Mouse (Mus musculus) hindlimb bud, embryonic 11.5 days (tissue): Measurements from ENCODE around the gene Gm12800.
"Not testable (repeated sequence)": the region's sequence is repeated elsewhere in the genome, so short reads cannot be mapped to it uniquely, and the experiment has no call there.

Experiments
- DNase-seq: peaks from one replicate; pipeline ENCODE4 v3.0.0-alpha.2; 2012; ENCODE audit warnings: low read depth, low spot score; ENCODE audit errors: extremely low spot score

The Gm12800 gene

GRCm38 (mm10) chr4:101908821-101909220 lies at the start of gene Gm12800:
TSS of gene Gm12800 (plus strand) at chr4:101909121.
- DNase-seq: not testable (repeated sequence)

GRCm38 (mm10) chr4:101860873-101861272 lies 48.0 kb upstream of the Gm12800 start:
- DNase-seq: peak; percentile 20

DNA sequence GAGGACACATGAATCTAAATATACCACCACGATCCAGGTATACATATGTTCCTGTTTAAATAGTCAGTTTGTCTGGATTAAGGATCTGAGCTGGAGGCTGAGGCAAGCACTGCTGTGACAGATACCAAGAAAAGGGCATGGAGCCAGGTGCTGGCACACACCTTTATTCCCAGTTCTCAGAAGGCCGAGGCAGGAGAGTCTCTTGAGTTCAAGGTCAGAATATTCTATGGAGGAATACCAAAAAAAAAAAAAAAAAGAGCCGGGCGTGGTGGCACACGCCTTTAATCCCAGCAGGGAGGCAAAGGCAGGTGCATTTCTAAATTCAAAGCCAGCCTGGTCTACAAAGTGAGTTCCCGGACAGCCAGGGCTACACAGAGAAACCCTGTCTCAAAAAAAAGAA lies 46.6 kb upstream of the Gm12800 start:
- DNase-seq: no peak

DNA sequence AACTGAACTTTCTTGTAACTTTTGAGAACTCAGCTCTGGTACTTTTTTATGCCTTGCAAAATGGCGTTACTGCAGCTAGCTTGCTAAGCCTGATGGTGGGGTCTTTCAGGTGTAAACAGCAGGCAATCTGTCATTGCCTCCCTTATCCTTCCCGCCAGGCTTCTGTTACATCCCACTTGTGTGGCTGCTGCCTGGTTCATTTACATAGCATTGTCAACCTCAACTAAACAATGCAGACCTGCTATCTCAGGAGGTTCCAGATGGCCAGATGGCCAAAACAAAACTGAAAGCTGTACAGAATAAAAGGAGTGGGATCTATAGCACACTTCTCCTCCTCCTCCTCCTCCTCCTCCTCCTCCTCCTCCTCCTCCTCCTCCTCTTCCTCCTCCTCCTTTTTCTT lies 36.9 kb upstream of the Gm12800 start:
- not testable (repeated sequence) for DNase-seq

DNA sequence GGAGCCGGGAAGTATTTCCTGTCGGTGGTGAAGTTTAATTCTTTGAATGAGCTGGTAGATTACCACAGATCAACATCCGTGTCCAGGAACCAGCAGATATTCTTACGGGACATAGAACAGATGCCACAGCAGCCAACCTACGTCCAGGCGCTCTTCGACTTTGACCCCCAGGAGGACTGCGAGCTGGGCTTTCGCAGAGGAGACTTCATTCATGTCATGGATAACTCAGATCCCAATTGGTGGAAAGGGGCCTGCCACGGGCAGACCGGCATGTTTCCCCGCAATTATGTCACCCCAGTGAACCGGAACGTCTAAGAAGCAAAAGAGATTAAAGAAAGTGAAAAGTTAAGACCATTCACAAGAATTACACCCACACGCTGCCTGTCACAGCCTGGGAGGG lies 33.2 kb upstream of the Gm12800 start:
- DNase-seq: not testable (repeated sequence)

- DNase-seq: no peak
Observed at GRCm38 (mm10) chr4:101883641-101884040, 25.3 kb upstream of the Gm12800 start.

GRCm38 (mm10) chr4:101889377-101889776 lies 19.5 kb upstream of the Gm12800 start:
- no peak for DNase-seq

- no peak for DNase-seq
Observed at GRCm38 (mm10) chr4:101893656-101894420, 15.1 kb upstream of the Gm12800 start, which contains the start of gene C130073F10Rik. TSS of gene C130073F10Rik (minus strand) at chr4:101893789.

DNA sequence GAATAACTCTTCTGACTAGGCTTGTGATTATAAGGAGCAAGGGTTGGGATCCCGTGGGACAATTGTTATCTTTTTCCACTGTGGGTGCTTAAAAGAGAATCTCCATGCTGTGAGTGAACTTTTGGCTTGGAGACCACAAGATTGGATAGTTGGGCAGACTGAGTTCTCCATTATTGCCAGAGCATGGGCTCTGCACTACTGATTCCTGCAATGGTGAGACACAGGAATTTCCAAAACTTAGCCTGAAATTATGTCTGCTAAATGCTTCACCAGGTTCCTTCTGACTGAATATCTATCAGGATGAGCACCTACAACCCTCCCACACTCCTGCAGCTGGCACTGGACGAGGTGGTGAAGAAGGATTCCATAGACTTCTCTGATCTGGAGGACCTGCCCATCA lies 31.2 kb downstream of the Gm12800 start, which contains the start of gene Gm12794:
Gene Gm12794, plus strand, starts transcription at position 301 of the 400 bp plus-strand sequence.
- not testable (repeated sequence) for DNase-seq
